Mouse (Mus musculus) heart, adult 2 months (tissue): ENCODE data around the gene Adcy9. TPM values are rescaled to one million over a fixed set of nuclear protein-coding genes. Genes with fewer than 3 reads are reported as not detected.
"Not testable (repeated sequence)": the region's sequence is repeated elsewhere in the genome, so short reads cannot be mapped to it uniquely, and the experiment has no call there.

Source experiments
- DNase-seq, 2 experiments: peaks; one replicate each; pipeline ENCODE4 v3.0.0; 2021
- H3K27ac ChIP-seq: fragments of 200-600 bp; 2 replicates; pipeline ENCODE4 v1.8.1; 2022
- H3K27me3 ChIP-seq: fragments of 200-500 bp; 2 replicates; pipeline ENCODE4 v1.6.1; 2012; ENCODE audit warnings: mild to moderate bottlenecking, low read length, inconsistent platforms, mixed read lengths; ENCODE audit not compliant: control insufficient read depth, insufficient read depth
- H3K36me3 ChIP-seq: fragments of 200-500 bp; 2 replicates; pipeline ENCODE4 v1.6.1; 2012; ENCODE audit warnings: low read length, inconsistent platforms; ENCODE audit not compliant: control insufficient read depth, insufficient read depth
- H3K4me1 ChIP-seq: fragments of 200-500 bp; 2 replicates; pipeline ENCODE4 v1.6.1; 2011; ENCODE audit warnings: low read length; ENCODE audit not compliant: control insufficient read depth, insufficient read depth
- H3K4me3 ChIP-seq: fragments of 200-600 bp; 2 replicates; pipeline ENCODE4 v1.8.1; 2022
- H3K79me2 ChIP-seq: fragments of 200-500 bp; replicated peaks from 2 replicates; pipeline ENCODE4 v1.6.1; 2012; ENCODE audit warnings: mild to moderate bottlenecking, inconsistent platforms, low read length, moderate library complexity, mixed read lengths; ENCODE audit not compliant: control insufficient read depth, insufficient read depth
- H3K9ac ChIP-seq: fragments of 200-500 bp; 2 replicates; pipeline ENCODE4 v1.6.1; 2012; ENCODE audit warnings: low read depth, mild to moderate bottlenecking, control low read depth, inconsistent platforms, low read length, mixed read lengths
- CTCF ChIP-seq: fragments of 200-600 bp; IDR thresholded peaks from 2 replicates; pipeline ENCODE4 v1.8.1; 2022; ENCODE audit warnings: antibody characterized with exemption, mild to moderate bottlenecking, moderate library complexity
- EP300 ChIP-seq: fragments of 200-500 bp; IDR thresholded peaks from 2 replicates; pipeline ENCODE4 v1.6.1; 2011; ENCODE audit warnings: low read depth, low read length, control low read depth; ENCODE audit not compliant: insufficient read depth
- POLR2A ChIP-seq: fragments of 200-500 bp; IDR thresholded peaks from 2 replicates; pipeline ENCODE4 v1.6.1; 2011; ENCODE audit warnings: mild to moderate bottlenecking, low read depth, low read length, control low read depth; ENCODE audit not compliant: insufficient read depth
- WGBS: fragments of 180-500 bp; shearing (Covaris S2); methylation state at CpG from one replicate; pipeline ENCODE4 v1.1.7; 2018; 5-methylcytosine and 5-hydroxymethylcytosine counted together
- intact Hi-C: fragments of 180-260 bp; cut with DNase I; formaldehyde crosslinking; loops from one replicate; pipeline ENCODE4 v1.15.1; 2025
- polyA plus RNA-seq: library from polyadenylated mRNA; depleted of rRNA; stranded (reverse); fragments of >200 nt; gene quantifications from 2 replicates; pipeline ENCODE4 v1.2.3, GENCODE M21; 2012
- total RNA-seq, 2 experiments: library from RNA; stranded (reverse); gene quantifications; 2 replicates each; pipeline ENCODE4 v1.2.3; 2021

Adcy9 gene
- total and polyA plus RNA-seq, 3 experiments, result 11.1 to 26.3 (median 22.6) TPM

DNA sequence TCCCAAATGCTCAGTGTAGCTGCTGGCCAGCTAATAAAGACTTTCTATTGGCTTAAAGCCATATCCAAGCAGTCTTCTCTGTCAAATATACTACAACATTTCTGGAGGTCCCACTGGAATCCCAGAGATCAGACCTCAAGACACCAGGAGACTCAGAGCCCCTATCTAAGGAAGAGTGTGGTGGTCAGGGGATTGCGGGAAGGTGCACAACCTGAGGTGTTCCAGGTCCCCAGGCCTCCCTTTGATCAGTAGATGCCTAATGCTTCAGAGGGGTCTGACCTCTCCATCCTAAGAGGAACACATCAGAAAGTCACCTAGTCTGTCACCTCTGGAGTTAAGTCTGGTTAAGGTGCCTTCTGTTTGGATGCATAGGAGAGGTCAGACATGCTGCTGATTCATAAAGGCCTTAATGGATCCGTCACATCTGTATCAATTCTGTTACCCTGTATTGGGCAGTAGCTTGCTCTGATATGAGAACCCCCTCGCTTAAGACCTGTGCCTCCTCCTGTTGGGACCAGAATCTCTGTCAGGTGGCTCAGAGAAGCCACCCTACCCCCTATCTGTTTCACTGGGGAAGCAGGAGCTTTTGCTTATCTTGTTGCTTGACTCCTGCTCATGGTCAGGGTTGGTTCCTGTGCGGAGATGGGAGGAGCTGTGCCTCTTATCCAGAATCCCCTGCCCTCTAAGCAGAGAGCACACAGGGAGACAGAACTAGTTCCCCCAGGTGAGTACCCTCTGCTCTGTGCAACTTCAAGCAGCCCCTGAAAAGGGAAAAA lies 56.8 kb downstream of the Adcy9 start:
- H3K79me2 ChIP-seq, result 0 out of 2 replicates have a peak, but pooled peaks cover 2% of the 10 kb centered on the region
- WGBS, result 86% methylated on average over 4 of the region's 4 CpGs
- intact Hi-C loops, result no loop called here
- TF ChIP-seq CTCF (no peak), POLR2A (no peak), EP300 (no peak)
- no peak for DNase-seq
- H3K4me1 ChIP-seq, result peaks cover 10% of the 10 kb centered on the region
- peaks cover 6% of the 10 kb centered on the region for H3K36me3 ChIP-seq
- no peak overlapping the region for H3K9ac ChIP-seq
- no peak overlapping the region for H3K27ac ChIP-seq
- no peaks in the 10 kb centered on the region for H3K27me3 ChIP-seq
- H3K4me3 ChIP-seq, result no peak overlapping the region

DNA sequence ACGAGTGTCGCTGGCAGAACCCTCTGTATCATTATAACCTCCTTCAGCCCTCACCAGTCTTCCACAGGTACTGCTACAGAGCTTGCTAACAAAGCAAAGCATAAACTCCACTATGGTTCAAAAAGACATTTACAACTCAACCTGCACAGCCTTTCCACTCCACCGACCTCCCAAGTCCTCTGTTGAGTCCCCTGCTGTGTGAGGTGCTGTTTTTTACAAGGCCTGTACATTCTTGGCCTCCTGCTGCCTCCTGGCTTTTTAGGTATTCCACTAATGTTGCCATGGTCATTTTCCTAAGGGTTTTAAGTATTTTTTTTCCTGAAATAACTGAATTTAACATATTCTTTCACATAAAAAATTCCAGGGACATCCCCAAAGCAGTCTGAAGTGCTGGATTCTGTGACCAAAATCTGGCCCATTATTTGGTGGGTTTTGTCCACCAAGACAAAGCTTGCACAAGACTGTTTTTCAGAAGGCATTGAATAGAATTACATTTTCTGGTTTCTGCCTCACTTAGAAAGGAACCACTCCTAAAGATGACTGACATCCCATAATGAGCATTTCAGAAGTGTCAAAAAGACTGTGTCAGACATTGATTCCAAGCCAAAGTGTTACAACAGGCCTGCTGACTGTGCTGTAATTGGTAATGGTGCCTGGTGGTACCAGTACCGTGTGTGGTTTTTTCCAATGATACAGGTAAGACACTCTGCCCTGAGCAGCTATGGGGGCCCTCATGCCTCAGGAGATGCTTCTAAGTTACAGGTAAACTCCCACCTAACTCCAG lies 64.8 kb downstream of the Adcy9 start:
- no peak overlapping the region for H3K4me3 ChIP-seq
- no peaks in the 10 kb centered on the region for H3K4me1 ChIP-seq
- TF ChIP-seq EP300, result no peak
- no peak for TF ChIP-seq POLR2A
- TF ChIP-seq CTCF, result no peak
- no peak overlapping the region for H3K27ac ChIP-seq
- DNase-seq, result no peak
- no peaks in the 10 kb centered on the region for H3K27me3 ChIP-seq
- no peaks in the 10 kb centered on the region for H3K79me2 ChIP-seq
- intact Hi-C loops, result no loop called here
- no peak overlapping the region for H3K9ac ChIP-seq
- WGBS, result 71% methylated on average over 4 of the region's 4 CpGs
- no peaks in the 10 kb centered on the region for H3K36me3 ChIP-seq

DNA sequence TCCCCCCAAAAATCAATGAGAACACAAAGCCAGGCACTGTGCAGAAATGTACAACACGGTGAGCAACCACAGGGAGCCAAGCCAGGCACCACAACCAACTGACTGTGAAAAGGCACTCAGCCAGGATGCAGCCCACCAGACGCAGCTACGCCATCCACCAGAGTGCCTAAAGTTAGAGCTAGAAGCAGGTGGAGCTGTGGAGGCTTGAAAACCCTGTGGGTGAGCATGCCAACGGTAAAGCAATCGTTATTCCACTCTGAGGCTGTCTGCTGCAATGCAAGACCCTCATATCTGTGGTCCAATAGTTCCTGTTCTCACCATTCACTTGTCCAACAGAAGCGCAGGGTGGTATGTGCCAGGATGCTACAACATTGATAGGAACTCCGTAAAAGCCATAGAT lies 77.7 kb downstream of the Adcy9 start:
- 94% methylated on average over 7 of the region's 7 CpGs for WGBS
- Histone ChIP-seq H3K27ac (no peak overlapping the region), H3K36me3 (no peaks in the 10 kb centered on the region), H3K27me3 (no peaks in the 10 kb centered on the region), H3K9ac (no peak overlapping the region), H3K79me2 (no peaks in the 10 kb centered on the region; the same call in 1 of the 2 replicates), H3K4me1 (no peaks in the 10 kb centered on the region; the same call in 1 of the 2 replicates), H3K4me3 (no peak overlapping the region)
- TF ChIP-seq EP300 (no peak), CTCF (no peak), POLR2A (no peak)
- intact Hi-C loops, result no loop called here
- no peak for DNase-seq

DNA sequence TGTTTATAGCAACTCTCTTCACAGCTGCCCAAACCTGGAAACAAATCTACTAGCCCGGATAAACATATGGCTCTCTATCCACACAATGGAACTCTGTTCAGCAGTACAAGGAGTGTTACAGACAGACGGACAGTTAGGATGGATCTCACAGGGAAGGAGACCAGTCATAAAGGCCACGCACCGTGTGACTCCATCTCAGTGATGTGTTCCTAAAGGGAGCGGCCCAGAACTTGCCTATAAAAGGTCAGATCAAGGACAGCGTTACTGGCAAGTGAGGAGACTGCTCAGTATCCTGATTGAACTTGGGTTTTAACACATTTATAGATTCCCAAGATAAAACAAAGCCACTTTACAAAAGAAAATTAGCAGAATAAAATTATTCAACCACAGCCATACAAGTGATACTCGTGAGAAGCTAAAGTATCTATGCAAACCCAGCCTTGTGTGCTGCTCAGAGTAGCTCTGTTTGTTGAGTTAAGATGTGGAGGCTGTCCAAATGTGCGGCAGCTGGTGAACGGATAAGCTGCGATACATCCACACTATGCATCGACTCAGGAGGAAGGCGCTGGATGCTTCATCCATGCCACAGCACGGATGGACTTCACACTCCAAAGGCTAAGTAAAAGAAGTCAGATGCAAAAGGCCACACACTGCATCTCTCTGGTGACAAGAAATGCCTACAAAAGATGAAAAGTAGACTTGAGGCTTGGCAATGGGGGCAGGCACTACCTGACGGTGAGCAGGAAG lies 78.8 kb downstream of the Adcy9 start:
- no peaks in the 10 kb centered on the region for H3K27me3 ChIP-seq
- 74% methylated on average over 14 of the region's 14 CpGs for WGBS
- H3K36me3 ChIP-seq, result no peaks in the 10 kb centered on the region
- no peak overlapping the region for H3K9ac ChIP-seq
- no peaks in the 10 kb centered on the region; the same call in 1 of the 2 replicates for H3K79me2 ChIP-seq
- TF ChIP-seq EP300 (no peak), CTCF (no peak), POLR2A (no peak)
- DNase-seq, result no peak
- intact Hi-C loops, result no loop called here
- no peak overlapping the region for H3K4me3 ChIP-seq
- no peak overlapping the region for H3K27ac ChIP-seq
- no peaks in the 10 kb centered on the region; the same call in 1 of the 2 replicates for H3K4me1 ChIP-seq

DNA sequence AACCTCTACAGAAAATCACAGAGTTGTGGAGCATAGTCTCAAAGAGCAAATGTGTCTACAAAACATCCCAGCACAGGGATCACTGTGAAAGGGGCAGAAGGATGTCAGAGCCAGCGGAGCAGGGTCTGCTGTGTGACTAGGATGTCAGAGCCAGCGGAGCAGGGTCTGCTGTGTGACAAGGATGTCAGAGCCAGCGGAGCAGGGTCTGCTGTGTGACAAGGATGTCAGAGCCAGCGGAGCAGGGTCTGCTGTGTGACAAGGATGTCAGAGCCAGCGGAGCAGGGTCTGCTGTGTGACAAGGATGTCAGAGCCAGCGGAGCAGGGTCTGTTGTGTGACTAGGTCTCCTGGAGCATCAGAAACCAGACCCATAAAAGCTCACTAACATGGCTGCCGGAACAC lies 81.1 kb downstream of the Adcy9 start:
- H3K36me3 ChIP-seq, DNase-seq, H3K4me1 ChIP-seq, H3K9ac ChIP-seq, intact Hi-C loops, H3K27me3 ChIP-seq, H3K4me3 ChIP-seq, H3K27ac ChIP-seq, H3K79me2 ChIP-seq: not testable (repeated sequence)
- WGBS, result 95% methylated on average over 7 of the region's 7 CpGs

DNA sequence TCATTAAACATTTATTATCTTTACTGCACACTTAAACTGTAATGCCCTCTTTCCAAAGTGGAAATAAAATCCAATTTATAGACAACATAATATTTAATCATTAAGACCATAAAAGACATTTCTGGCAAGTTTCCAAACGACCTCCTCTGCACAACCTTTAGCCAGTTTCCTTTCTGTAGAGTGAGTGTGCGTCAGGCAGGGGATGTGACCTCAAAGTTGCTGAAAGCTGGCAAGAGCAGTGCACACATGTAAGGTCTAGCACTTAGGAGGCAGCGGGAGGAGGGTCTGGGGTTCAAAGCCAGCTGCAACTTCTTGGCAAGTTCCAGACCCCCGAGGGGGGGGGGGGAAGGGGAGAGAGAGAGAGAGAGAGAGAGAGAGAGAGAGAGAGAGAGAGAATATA lies 83.0 kb downstream of the Adcy9 start:
- 44% methylated on average over 4 of the region's 4 CpGs for WGBS
- no peak for DNase-seq
- TF ChIP-seq POLR2A, result no peak
- Histone ChIP-seq H3K27me3 (no peaks in the 10 kb centered on the region), H3K9ac (no peak overlapping the region), H3K79me2 (no peaks in the 10 kb centered on the region; the same call in 1 of the 2 replicates), H3K36me3 (no peaks in the 10 kb centered on the region), H3K4me3 (no peak overlapping the region), H3K27ac (no peak overlapping the region), H3K4me1 (peaks cover 3% of the 10 kb centered on the region)
- intact Hi-C loops, result no loop called here
